Mouse (Mus musculus): ENCODE measurements around the gene Trmt61a.
"Not testable (repeated sequence)": the region's sequence is repeated elsewhere in the genome, so short reads cannot be mapped to it uniquely, and the experiment has no call there.

Gene Trmt61a

GRCm38 (mm10) chr12:111697708-111698107, 19.8 kb downstream of the Trmt61a start:
- no peak for DNase-seq (ENCODE audit: low spot score)

- no peak for DNase-seq (ENCODE audit: low spot score)
These were observed 20.5 kb downstream of the Trmt61a start for GRCm38 (mm10) chr12:111698346-111698913.

DNA sequence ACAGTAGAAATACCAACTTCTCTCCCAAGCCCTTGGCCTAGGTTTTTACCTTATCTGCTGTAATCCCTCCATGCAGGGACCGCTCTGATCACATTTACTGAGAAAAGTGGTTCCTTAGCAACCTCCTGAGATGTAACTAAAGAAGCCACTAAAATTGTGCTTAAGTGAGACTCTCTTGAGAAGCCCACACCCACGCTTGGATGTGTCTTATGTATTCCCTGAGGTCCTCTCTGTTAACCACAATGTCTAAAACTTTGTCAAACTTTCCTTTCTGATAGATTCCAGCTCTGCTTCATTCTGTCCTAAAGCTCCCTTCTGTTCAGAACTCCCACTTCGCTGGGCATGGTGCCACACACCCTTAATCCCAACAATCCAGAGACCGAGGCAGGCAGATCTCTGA, 21.6 kb downstream of the Trmt61a start:
- no peak for DNase-seq (ENCODE audit: low spot score)

- DNase-seq (ENCODE audit: low spot score) = no peak
These were observed 23.1 kb downstream of the Trmt61a start for GRCm38 (mm10) chr12:111700920-111701458.

GRCm38 (mm10) chr12:111703301-111703700, 25.4 kb downstream of the Trmt61a start:
- DNase-seq (ENCODE audit: low spot score) = no peak

- no peak for DNase-seq (ENCODE audit: low spot score)
These were observed 26.7 kb downstream of the Trmt61a start for GRCm38 (mm10) chr12:111704609-111705008.

DNA sequence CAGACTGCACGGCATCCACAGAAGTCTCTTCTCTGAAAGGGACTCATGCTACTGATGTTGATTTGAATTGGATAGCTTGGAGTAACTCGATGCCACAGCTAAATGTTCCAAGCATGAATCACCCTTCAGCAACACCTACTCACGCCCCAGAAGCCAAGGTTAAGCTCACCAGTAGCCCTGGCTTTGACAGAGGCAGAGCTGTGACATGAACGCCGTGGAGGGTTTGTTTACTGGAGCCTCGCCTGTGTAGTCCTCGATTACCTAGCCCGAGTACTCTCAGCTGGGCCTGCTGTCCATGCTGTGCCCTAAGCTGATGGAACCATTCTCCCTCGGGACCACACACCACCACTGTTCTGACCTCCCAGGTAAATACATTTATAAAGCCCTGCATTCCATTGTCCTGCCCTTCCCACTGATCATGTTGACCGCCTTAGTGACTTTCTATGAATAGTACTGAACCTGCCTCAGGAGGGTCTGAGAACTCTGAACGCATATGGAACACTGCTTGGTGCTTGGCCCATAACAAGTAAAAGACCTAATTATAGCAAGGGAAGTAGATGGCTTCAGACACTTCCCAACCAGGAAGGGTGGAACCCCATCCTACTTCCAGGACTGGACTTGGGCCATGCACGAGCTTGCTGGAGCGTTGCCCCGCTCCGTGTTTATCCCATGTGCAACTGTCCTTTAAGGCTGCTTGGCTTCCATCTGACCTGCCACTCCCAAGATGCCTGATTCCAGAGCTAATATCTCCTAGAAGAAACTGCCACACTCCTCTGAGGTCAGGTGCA, 27.5 kb downstream of the Trmt61a start:
- DNase-seq (ENCODE audit: low spot score) = no peak

GRCm38 (mm10) chr12:111708181-111708580, 30.3 kb downstream of the Trmt61a start:
- no peak for DNase-seq (ENCODE audit: low spot score)

DNA sequence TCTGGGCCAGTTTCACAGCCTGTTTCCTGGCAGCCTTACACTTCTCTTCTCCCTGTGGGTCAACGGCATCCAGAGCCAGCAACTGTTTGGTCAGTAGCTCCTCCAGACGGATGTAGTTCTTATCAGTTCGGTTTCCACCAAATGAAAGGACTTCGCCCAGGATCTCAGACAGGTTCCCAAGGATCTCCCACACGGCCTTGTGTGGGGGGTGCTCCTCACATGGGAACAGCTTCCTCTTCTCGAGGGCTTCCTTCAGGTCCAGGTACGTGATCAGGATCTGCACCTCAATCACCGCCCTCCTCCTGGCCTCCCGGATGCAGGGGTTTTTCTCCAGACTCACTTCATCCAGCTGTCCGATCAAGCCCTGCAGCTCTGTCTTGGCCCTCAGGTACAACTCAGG, 32.2 kb downstream of the Trmt61a start:
- DNase-seq (ENCODE audit: low spot score) = no peak

DNA sequence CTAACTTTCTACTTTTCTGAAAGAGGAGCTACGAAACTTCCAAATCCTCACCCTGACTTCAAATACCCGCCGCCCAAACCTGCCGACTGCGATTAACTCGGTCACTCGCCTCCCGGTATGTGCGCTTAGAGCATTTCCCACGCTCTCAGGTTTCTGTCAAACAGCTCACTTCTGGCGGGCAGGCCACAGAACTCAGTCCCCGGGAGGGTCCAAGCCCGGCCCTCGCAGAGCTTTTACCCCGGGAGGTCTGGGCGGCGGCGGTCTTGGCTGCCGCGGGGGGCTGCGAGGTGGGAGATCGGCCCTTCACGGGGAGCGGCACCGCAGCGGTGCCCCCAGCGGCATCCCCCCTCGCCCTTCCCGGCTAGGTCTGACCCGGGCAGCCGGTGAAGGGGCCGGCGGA, 34.6 kb downstream of the Trmt61a start:
- DNase-seq (ENCODE audit: low spot score) = no peak

- peak; percentile 89 for DNase-seq (ENCODE audit: low spot score)
These were observed 35.2 kb downstream of the Trmt61a start, which contains the start of the genes Bag5 and Apopt1 for GRCm38 (mm10) chr12:111713004-111713651. Gene Bag5, minus strand, starts transcription at chr12:111713257. Gene Apopt1, plus strand, starts transcription at chr12:111713261.

DNA sequence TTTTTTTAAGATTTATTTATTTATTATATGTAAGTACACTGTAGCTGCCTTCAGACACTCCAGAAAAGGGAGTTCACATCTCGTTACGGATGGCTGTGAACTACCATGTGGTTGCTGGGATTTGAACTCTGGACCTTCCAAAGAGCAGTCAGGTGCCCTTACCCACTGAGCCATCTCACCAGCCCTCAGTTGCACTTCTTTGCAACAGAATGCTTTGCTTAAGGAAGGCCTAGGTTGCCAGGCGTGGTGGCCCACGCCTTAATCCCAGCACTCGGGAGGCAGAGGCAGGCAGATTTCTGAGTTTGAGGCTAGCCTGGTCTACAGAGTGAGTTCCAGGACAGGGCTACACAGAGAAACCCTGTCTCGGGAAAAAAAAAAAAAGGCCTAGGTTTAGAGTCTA, 36.0 kb downstream of the Trmt61a start:
- not testable (repeated sequence) for DNase-seq (ENCODE audit: low spot score)

- no peak for DNase-seq (ENCODE audit: low spot score)
These were observed 38.6 kb downstream of the Trmt61a start for GRCm38 (mm10) chr12:111716505-111716904.

GRCm38 (mm10) chr12:111718656-111719055, 40.8 kb downstream of the Trmt61a start:
- DNase-seq (ENCODE audit: low spot score) = no peak

- DNase-seq (ENCODE audit: low spot score) = no peak
These were observed 42.3 kb downstream of the Trmt61a start for GRCm38 (mm10) chr12:111720222-111720621.

DNA sequence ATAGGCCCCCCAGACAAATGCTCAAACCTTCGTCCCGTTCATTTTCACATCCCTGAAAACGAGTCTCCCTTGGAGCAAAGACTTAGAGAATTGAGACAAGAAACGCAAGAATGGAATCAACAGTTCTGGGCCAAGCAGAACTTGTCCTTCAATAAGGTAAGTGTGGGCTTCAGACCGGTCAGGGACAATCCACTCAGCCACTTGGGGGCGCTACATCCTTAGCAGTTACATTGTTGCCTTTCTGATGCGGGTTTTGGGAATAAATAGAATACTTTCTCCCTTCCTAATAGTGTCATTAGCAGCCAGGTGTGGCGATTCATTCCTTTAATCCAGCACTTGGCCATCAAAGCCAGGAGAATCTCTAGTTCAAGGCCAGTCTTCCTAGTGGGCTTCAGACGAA, 44.7 kb downstream of the Trmt61a start:
- peak; percentile 61 for DNase-seq (ENCODE audit: low spot score)

- no peak for DNase-seq (ENCODE audit: low spot score)
These were observed 46.9 kb downstream of the Trmt61a start for GRCm38 (mm10) chr12:111724638-111725337.

- peak; percentile 58 for DNase-seq (ENCODE audit: low spot score)
These were observed 47.6 kb downstream of the Trmt61a start for GRCm38 (mm10) chr12:111725338-111726121.

DNA sequence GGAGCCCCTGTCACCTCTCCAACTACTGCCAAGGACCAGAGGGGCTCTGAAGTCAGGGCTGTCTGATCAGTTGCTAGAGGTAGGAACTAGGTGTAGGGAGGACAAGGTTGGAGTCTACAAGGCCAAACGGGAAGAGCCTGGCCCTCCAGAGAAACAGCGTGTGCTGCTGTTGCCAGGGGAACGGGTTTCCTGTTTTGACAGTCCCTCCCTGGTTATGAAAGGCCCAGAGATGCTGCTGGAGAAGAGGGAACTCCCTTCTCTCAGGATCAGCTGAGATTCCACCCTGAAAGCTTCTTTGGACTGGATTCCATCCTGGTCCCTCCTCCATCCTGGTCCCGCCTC, 48.2 kb downstream of the Trmt61a start:
- DNase-seq (ENCODE audit: low spot score) = no peak

DNA sequence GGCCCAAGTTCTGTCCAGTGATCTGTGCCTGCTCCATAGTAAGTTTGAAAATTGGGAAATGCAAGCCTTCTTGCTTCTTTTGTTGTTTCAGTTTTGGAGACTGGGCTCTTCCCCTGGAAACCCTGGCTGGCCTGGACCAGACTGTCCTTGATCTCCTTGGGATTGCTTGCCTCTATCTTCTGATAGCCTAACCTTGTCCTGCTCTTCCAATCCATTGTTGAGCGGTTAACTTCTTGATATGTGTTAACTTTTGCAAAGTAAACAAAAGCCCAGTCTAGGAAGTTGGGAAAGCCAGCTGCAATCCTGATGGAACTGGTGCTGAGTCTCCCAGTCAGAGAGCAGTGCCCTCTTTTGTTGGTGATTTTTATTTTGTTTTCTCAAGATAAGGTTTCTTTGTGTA, 50.1 kb downstream of the Trmt61a start:
- no peak for DNase-seq (ENCODE audit: low spot score)
